Mouse (Mus musculus): ENCODE measurements around the gene Treh. TPM values are rescaled to one million over a fixed set of nuclear protein-coding genes. Genes with fewer than 3 reads are reported as not detected.
A peak's percentile ranks its signal among the peaks of the same experiment; 100 is the strongest.

Treh gene
- polyA plus RNA-seq, 1 experiment = 32.2 TPM

DNA sequence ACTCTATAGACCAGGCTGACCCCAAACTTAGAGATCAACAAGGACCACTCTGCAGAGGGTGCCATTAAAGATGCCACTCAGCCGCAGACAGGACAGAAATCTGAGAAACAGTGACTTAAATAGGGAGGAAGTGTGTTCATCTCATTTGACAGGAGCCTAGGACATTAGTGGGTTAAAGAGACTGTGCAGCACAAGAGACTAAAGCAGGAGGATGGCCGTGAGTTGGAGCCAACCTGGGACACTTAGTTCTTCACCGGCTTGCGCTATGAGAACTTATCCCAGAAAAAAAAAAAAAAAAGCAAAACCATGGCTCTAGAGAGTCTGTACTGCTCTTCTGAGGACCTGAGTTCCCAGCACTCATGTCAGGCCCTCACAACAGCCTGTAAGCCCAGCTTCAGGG, 25.4 kb upstream of the Treh start:
- Histone ChIP-seq H3K4me1 (ENCODE audit: control insufficient read depth, insufficient read depth, low read length) (no peaks in the 10 kb centered on the region), H3K36me3 (ENCODE audit: control insufficient read depth, insufficient read depth, low read length) (no peaks in the 10 kb centered on the region), H3K27me3 (replicated peaks; ENCODE audit: control insufficient read depth, insufficient read depth, low read length) (no peaks in the 10 kb centered on the region), H3K4me3 (ENCODE audit: insufficient read depth, low read depth, low read length) (no peak overlapping the region), H3K27ac (ENCODE audit: insufficient read depth, low read depth, low read length) (no peak overlapping the region)
- TF ChIP-seq CTCF (conservative IDR thresholded peaks at IDR 0.05; ENCODE audit: insufficient read depth, insufficient read length, low read depth, low read length) = no peak
- no peak for TF ChIP-seq POLR2A (IDR thresholded peaks at IDR 0.05; ENCODE audit: low read depth, low read length)
- 82% methylated on average over 4 of the region's 4 CpGs for WGBS
- DNase-seq = no peak

DNA sequence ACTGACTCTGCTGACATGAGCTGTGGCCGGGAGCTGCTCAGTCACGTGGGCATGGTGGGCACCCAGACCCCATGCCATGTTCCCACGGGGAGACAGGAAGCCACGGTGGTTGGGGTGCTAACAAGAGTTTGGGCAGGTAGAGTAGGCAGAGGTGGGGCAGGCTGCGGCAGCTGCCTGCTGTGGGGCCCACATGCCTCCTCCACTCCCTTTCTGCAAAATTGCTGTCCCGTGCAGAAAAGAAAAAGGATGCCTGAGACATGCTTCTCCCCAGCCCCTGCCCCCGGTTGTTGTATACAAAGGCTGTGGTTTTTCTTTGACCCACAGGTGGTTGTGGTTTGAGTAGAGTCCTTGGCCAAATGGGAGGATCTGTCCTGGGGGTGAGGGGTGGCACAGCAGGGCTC, 24.2 kb upstream of the Treh start:
- TF ChIP-seq POLR2A (IDR thresholded peaks at IDR 0.05; ENCODE audit: low read depth, low read length) (no peak), CTCF (conservative IDR thresholded peaks at IDR 0.05; ENCODE audit: insufficient read depth, insufficient read length, low read depth, low read length) (no peak)
- H3K36me3 ChIP-seq (ENCODE audit: control insufficient read depth, insufficient read depth, low read length) = no peaks in the 10 kb centered on the region
- no peak for DNase-seq
- H3K27ac ChIP-seq (ENCODE audit: insufficient read depth, low read depth, low read length) = no peak overlapping the region
- no peaks in the 10 kb centered on the region for H3K4me1 ChIP-seq (ENCODE audit: control insufficient read depth, insufficient read depth, low read length)
- WGBS = 63% methylated on average over 7 of the region's 7 CpGs
- H3K27me3 ChIP-seq (replicated peaks; ENCODE audit: control insufficient read depth, insufficient read depth, low read length) = no peaks in the 10 kb centered on the region
- no peak overlapping the region for H3K4me3 ChIP-seq (ENCODE audit: insufficient read depth, low read depth, low read length)

- TF ChIP-seq CTCF (conservative IDR thresholded peaks at IDR 0.05; ENCODE audit: insufficient read depth, insufficient read length, low read depth, low read length) = peak; percentile 89
- no peak for TF ChIP-seq POLR2A (IDR thresholded peaks at IDR 0.05; ENCODE audit: low read depth, low read length)
- H3K4me3 ChIP-seq (ENCODE audit: insufficient read depth, low read depth, low read length) = no peak overlapping the region
- no peaks in the 10 kb centered on the region for H3K36me3 ChIP-seq (ENCODE audit: control insufficient read depth, insufficient read depth, low read length)
- H3K4me1 ChIP-seq (ENCODE audit: control insufficient read depth, insufficient read depth, low read length) = peaks cover 6% of the 10 kb centered on the region; the same call in 1 of the 2 replicates
- H3K27ac ChIP-seq (ENCODE audit: insufficient read depth, low read depth, low read length) = no peak overlapping the region
- WGBS = 16% methylated on average over 8 of the region's 8 CpGs
- DNase-seq = peak; percentile 76
- no peaks in the 10 kb centered on the region for H3K27me3 ChIP-seq (replicated peaks; ENCODE audit: control insufficient read depth, insufficient read depth, low read length)
These were observed 21.0 kb upstream of the Treh start for GRCm38 (mm10) chr9:44652027-44652426.

- TF ChIP-seq CTCF (conservative IDR thresholded peaks at IDR 0.05; ENCODE audit: insufficient read depth, insufficient read length, low read depth, low read length) (no peak), POLR2A (IDR thresholded peaks at IDR 0.05; ENCODE audit: low read depth, low read length) (no peak)
- Histone ChIP-seq H3K4me3 (ENCODE audit: insufficient read depth, low read depth, low read length) (no peak overlapping the region), H3K4me1 (ENCODE audit: control insufficient read depth, insufficient read depth, low read length) (peaks cover 6% of the 10 kb centered on the region; the same call in 1 of the 2 replicates), H3K36me3 (ENCODE audit: control insufficient read depth, insufficient read depth, low read length) (no peaks in the 10 kb centered on the region), H3K27me3 (replicated peaks; ENCODE audit: control insufficient read depth, insufficient read depth, low read length) (no peaks in the 10 kb centered on the region), H3K27ac (ENCODE audit: insufficient read depth, low read depth, low read length) (no peak overlapping the region)
- 87% methylated on average over 4 of the region's 4 CpGs for WGBS
- no peak for DNase-seq
These were observed 19.1 kb upstream of the Treh start for GRCm38 (mm10) chr9:44653896-44654295.

GRCm38 (mm10) chr9:44655098-44656066, 17.7 kb upstream of the Treh start:
- H3K36me3 ChIP-seq (ENCODE audit: control insufficient read depth, insufficient read depth, low read length) = no peaks in the 10 kb centered on the region
- no peak for TF ChIP-seq POLR2A (IDR thresholded peaks at IDR 0.05; ENCODE audit: low read depth, low read length)
- TF ChIP-seq CTCF (conservative IDR thresholded peaks at IDR 0.05; ENCODE audit: insufficient read depth, insufficient read length, low read depth, low read length) = peak; percentile 74
- peak overlapping the region; percentile 29; the same call in 1 of the 2 replicates for H3K4me3 ChIP-seq (ENCODE audit: insufficient read depth, low read depth, low read length)
- 17% methylated on average over 26 of the region's 26 CpGs for WGBS
- H3K27ac ChIP-seq (ENCODE audit: insufficient read depth, low read depth, low read length) = peak overlapping the region; percentile 1; the same call in 1 of the 2 replicates
- H3K4me1 ChIP-seq (ENCODE audit: control insufficient read depth, insufficient read depth, low read length) = peaks cover 6% of the 10 kb centered on the region; the same call in 1 of the 2 replicates
- H3K27me3 ChIP-seq (replicated peaks; ENCODE audit: control insufficient read depth, insufficient read depth, low read length) = no peaks in the 10 kb centered on the region
- DNase-seq = peak; percentile 84

GRCm38 (mm10) chr9:44663706-44664105, 9.3 kb upstream of the Treh start:
- no peaks in the 10 kb centered on the region for H3K36me3 ChIP-seq (ENCODE audit: control insufficient read depth, insufficient read depth, low read length)
- no peak for TF ChIP-seq POLR2A (IDR thresholded peaks at IDR 0.05; ENCODE audit: low read depth, low read length)
- no peak for TF ChIP-seq CTCF (conservative IDR thresholded peaks at IDR 0.05; ENCODE audit: insufficient read depth, insufficient read length, low read depth, low read length)
- no peak overlapping the region for H3K4me3 ChIP-seq (ENCODE audit: insufficient read depth, low read depth, low read length)
- H3K4me1 ChIP-seq (ENCODE audit: control insufficient read depth, insufficient read depth, low read length) = no peaks in the 10 kb centered on the region
- no peaks in the 10 kb centered on the region for H3K27me3 ChIP-seq (replicated peaks; ENCODE audit: control insufficient read depth, insufficient read depth, low read length)
- no peak for DNase-seq
- WGBS = 91% methylated on average over 6 of the region's 6 CpGs
- H3K27ac ChIP-seq (ENCODE audit: insufficient read depth, low read depth, low read length) = no peak overlapping the region

DNA sequence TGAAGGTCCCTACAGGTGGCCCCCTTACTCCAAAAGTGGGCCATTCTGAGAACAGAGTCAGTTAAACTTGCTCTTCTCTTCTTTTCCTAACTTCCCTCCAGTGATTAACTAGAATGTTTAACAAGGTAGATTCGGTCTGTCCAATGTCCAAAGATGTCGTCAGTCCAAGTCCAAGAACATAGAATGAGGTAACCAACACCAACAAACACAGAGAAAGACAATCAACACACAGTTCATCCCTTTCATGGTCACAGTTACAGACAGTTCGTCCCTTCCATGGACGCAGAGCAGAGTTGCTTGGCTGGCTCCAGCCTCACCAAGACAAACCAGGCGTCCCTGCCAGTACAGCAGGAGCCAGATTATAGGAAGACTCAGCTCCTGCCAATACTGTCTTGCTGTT, 1.6 kb upstream of the Treh start:
- Histone ChIP-seq H3K4me3 (ENCODE audit: insufficient read depth, low read depth, low read length) (peak overlapping the region; percentile 24), H3K4me1 (ENCODE audit: control insufficient read depth, insufficient read depth, low read length) (peaks cover 9% of the 10 kb centered on the region; the same call in 1 of the 2 replicates), H3K27me3 (replicated peaks; ENCODE audit: control insufficient read depth, insufficient read depth, low read length) (no peaks in the 10 kb centered on the region), H3K27ac (ENCODE audit: insufficient read depth, low read depth, low read length) (peak overlapping the region; percentile 70), H3K36me3 (ENCODE audit: control insufficient read depth, insufficient read depth, low read length) (no peaks in the 10 kb centered on the region)
- 71% methylated on average over 5 of the region's 5 CpGs for WGBS
- DNase-seq = peak; percentile 78
- no peak for TF ChIP-seq CTCF (conservative IDR thresholded peaks at IDR 0.05; ENCODE audit: insufficient read depth, insufficient read length, low read depth, low read length)
- TF ChIP-seq POLR2A (IDR thresholded peaks at IDR 0.05; ENCODE audit: low read depth, low read length) = peak; percentile 11

Measured in kidney, adult 2 months (tissue).